8 mouse cellular contexts compared by ENCODE assay signal in the genomic region with DNA sequence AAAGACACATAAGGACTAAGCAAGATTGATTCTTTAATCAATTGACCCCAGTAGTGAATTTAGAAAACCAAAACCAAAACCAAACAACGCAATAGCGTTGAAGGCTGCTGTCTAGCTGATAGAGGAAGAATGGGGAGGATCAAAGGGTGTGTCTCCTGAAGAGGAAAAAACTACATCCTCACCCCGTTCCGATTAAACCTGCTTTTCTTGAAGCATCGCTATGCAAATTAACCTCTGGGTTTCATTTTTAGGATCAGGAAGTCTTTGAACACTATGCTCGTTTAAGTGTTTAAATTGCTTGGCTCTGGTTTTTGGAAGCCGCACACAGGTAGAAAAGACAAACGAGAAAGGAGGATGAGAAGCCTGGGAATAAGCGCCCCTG. TPM values are rescaled to one million over a fixed set of nuclear protein-coding genes. Genes with fewer than 3 reads are reported as not detected.
DNase-seq lines count a peak whose midpoint lies in the region; ATAC-seq and TF ChIP-seq lines count a peak whose summit lies in the region.

No protein-coding gene starts in this region.

- peaks cover 5% of the 10 kb centered on the region for H3K4me1 ChIP-seq in kidney, embryonic 14.5 days (ENCODE audit: control insufficient read depth, insufficient read depth, low read length)
- peaks cover 61% of the 10 kb centered on the region for H3K4me1 ChIP-seq in G1E (ENCODE audit: insufficient read depth, low read depth, low read length)
- H3K4me1 ChIP-seq in hindbrain, embryonic 12.5 days, result peaks cover 16% of the 10 kb centered on the region

- peak overlapping the region; percentile 61 for H3K4me3 ChIP-seq in kidney, embryonic 14.5 days (ENCODE audit: low read length)
- peak overlapping the region; percentile 82 for H3K4me3 ChIP-seq in G1E (ENCODE audit: low read depth, low read length)
- peak overlapping the region; percentile 89 for H3K4me3 ChIP-seq in hindbrain, embryonic 12.5 days

- no peak for DNase-seq in kidney, adult 11 months
- DNase-seq in G1E (ENCODE audit: low spot score), result peak; percentile 36
- no peak for DNase-seq in urinary bladder, adult 2 months (ENCODE audit: low spot score)
- no peak for DNase-seq in adrenal gland, adult (ENCODE audit: inconsistent age in 2 of 2, low spot score in 1 of 2)
- no peak for DNase-seq in right cerebral cortex, postnatal 10 days (ENCODE audit: low spot score in 2 of 2)

- 18% methylated on average over 9 of the region's 9 CpGs for WGBS in kidney, embryonic 14.5 days
- 24% methylated on average over 9 of the region's 9 CpGs for WGBS in hindbrain, embryonic 12.5 days

- peaks cover 2% of the 10 kb centered on the region; the same call in 1 of the 2 replicates for H3K27me3 ChIP-seq in kidney, embryonic 14.5 days (ENCODE audit: control insufficient read depth, insufficient read depth, low read length)
- peaks cover 6% of the 10 kb centered on the region for H3K27me3 ChIP-seq in G1E (ENCODE audit: insufficient read depth, low read length)
- peaks cover 7% of the 10 kb centered on the region for H3K27me3 ChIP-seq in hindbrain, embryonic 12.5 days

- no peak overlapping the region for H3K27ac ChIP-seq in kidney, embryonic 14.5 days (ENCODE audit: low read depth, low read length)
- H3K27ac ChIP-seq in hindbrain, embryonic 12.5 days, result no peak overlapping the region

- H3K9ac ChIP-seq in kidney, embryonic 14.5 days (ENCODE audit: low read depth, low read length), result no peak overlapping the region
- peak overlapping the region; percentile 87 for H3K9ac ChIP-seq in hindbrain, embryonic 12.5 days

- H3K36me3 ChIP-seq in kidney, embryonic 14.5 days (ENCODE audit: control insufficient read depth, insufficient read depth, low read length), result no peaks in the 10 kb centered on the region
- peaks cover 30% of the 10 kb centered on the region for H3K36me3 ChIP-seq in G1E (replicated peaks)
- H3K36me3 ChIP-seq in hindbrain, embryonic 12.5 days, result no peaks in the 10 kb centered on the region

- no peaks in the 10 kb centered on the region for H3K9me3 ChIP-seq in kidney, embryonic 14.5 days (ENCODE audit: control insufficient read depth, low read length)
- H3K9me3 ChIP-seq in G1E (replicated peaks), result no peaks in the 10 kb centered on the region
- H3K9me3 ChIP-seq in hindbrain, embryonic 12.5 days (replicated peaks), result no peaks in the 10 kb centered on the region

- no peak for ATAC-seq in kidney, embryonic 14.5 days (ENCODE audit: low FRiP score, low TSS enrichment)
- no peak for ATAC-seq in G1E (ENCODE audit: extremely low read depth, insufficient number of reproducible peaks, low FRiP score, poor library complexity, severe bottlenecking)
- ATAC-seq in hindbrain, embryonic 12.5 days (ENCODE audit: low FRiP score), result no peak
- peak; percentile 43 for ATAC-seq in megakaryocyte progenitor cell, adult 5-6 weeks (replicated peaks; ENCODE audit: poor library complexity)

- no peak for TF ChIP-seq CTCF in G1E (IDR thresholded peaks at IDR 0.05; ENCODE audit: low read depth, low read length)

- H3K4me2 ChIP-seq in kidney, embryonic 14.5 days (replicated peaks; ENCODE audit: low read depth, low read length), result peak overlapping the region; percentile 80
- peak overlapping the region; percentile 91 for H3K4me2 ChIP-seq in hindbrain, embryonic 12.5 days (replicated peaks)

RNA-seq across cellular contexts. Expression of gene Tmem50b, which starts 1.2 kb away (rescaled TPM):
- 20.0 and 34.7 TPM in 2 replicates for polyA plus RNA-seq in kidney, embryonic 14.5 days (2014; fragmentation: Nextera tagmentation; extraction: Ambion mirVana)
- 18.8 and 25.1 TPM in 2 replicates for total RNA-seq in G1E (2014; fragmentation: Nextera tagmentation)
- 17.9 and 19.7 TPM in 2 replicates for total RNA-seq in G1E (2017)
- 1.4 and 1.8 TPM in 2 replicates for polyA plus RNA-seq in G1E (2012)
- polyA plus RNA-seq in hindbrain, embryonic 12.5 days (2016; fragmentation: Nextera tagmentation; extraction: Ambion mirVana), result 46.6 and 48.7 TPM in 2 replicates
- 51.9 and 59.3 TPM in 2 replicates for total RNA-seq in megakaryocyte progenitor cell, adult 5-6 weeks (2015)
- total RNA-seq in megakaryocyte progenitor cell, adult 5-6 weeks (2017), result 42.9 and 44.3 TPM in 2 replicates
- 78.0 and 80.8 TPM in 2 replicates for polyA plus RNA-seq in urinary bladder, adult 2 months (2012; rRNA removed)

RNA-seq across cellular contexts. Expression of gene Dnajc28, which starts 22.4 kb away (rescaled TPM):
- polyA plus RNA-seq in kidney, embryonic 14.5 days (2014; fragmentation: Nextera tagmentation; extraction: Ambion mirVana), result 2.9 and 3.0 TPM in 2 replicates
- total RNA-seq in G1E (2014; fragmentation: Nextera tagmentation) (7.4 and 8.0 TPM in 2 replicates), G1E (2017) (4.6 and 5.1 TPM in 2 replicates)
- polyA plus RNA-seq in G1E (2012), result 0.40 and 0.76 TPM in 2 replicates
- 4.9 and 6.2 TPM in 2 replicates for polyA plus RNA-seq in hindbrain, embryonic 12.5 days (2016; fragmentation: Nextera tagmentation; extraction: Ambion mirVana)
- 2.3 and 3.9 TPM in 2 replicates for total RNA-seq in megakaryocyte progenitor cell, adult 5-6 weeks (2015)
- 4.1 and 5.7 TPM in 2 replicates for total RNA-seq in megakaryocyte progenitor cell, adult 5-6 weeks (2017)
- polyA plus RNA-seq in urinary bladder, adult 2 months (2012; rRNA removed), result 3.3 and 4.2 TPM in 2 replicates

RNA-seq across cellular contexts. Expression of gene Ifngr2, which starts 49.5 kb away (rescaled TPM):
- polyA plus RNA-seq in kidney, embryonic 14.5 days (2014; fragmentation: Nextera tagmentation; extraction: Ambion mirVana), result 36.0 and 45.7 TPM in 2 replicates
- 30.8 and 38.9 TPM in 2 replicates for total RNA-seq in G1E (2014; fragmentation: Nextera tagmentation)
- 17.3 and 20.8 TPM in 2 replicates for total RNA-seq in G1E (2017)
- polyA plus RNA-seq in G1E (2012), result 20.0 and 25.3 TPM in 2 replicates
- 47.1 and 48.6 TPM in 2 replicates for polyA plus RNA-seq in hindbrain, embryonic 12.5 days (2016; fragmentation: Nextera tagmentation; extraction: Ambion mirVana)
- 17.4 and 20.3 TPM in 2 replicates for total RNA-seq in megakaryocyte progenitor cell, adult 5-6 weeks (2015)
- 14.1 and 16.0 TPM in 2 replicates for total RNA-seq in megakaryocyte progenitor cell, adult 5-6 weeks (2017)
- polyA plus RNA-seq in urinary bladder, adult 2 months (2012; rRNA removed), result 32.1 and 34.3 TPM in 2 replicates

RNA-seq across cellular contexts. Expression of gene Gart, which starts 50.4 kb away (rescaled TPM):
- 90.5 and 128 TPM in 2 replicates for polyA plus RNA-seq in kidney, embryonic 14.5 days (2014; fragmentation: Nextera tagmentation; extraction: Ambion mirVana)
- total RNA-seq in G1E (2014; fragmentation: Nextera tagmentation), result 193 and 200 TPM in 2 replicates
- total RNA-seq in G1E (2017), result 275 and 327 TPM in 2 replicates
- polyA plus RNA-seq in G1E (2012), result 631 and 715 TPM in 2 replicates
- polyA plus RNA-seq in hindbrain, embryonic 12.5 days (2016; fragmentation: Nextera tagmentation; extraction: Ambion mirVana), result 85.2 and 88.1 TPM in 2 replicates
- total RNA-seq in megakaryocyte progenitor cell, adult 5-6 weeks (2015), result 148 and 162 TPM in 2 replicates
- 438 and 506 TPM in 2 replicates for total RNA-seq in megakaryocyte progenitor cell, adult 5-6 weeks (2017)
- 35.4 and 40.2 TPM in 2 replicates for polyA plus RNA-seq in urinary bladder, adult 2 months (2012; rRNA removed)

RNA-seq across cellular contexts. Expression of gene Son, which starts 50.9 kb away (rescaled TPM):
- 160 and 167 TPM in 2 replicates for polyA plus RNA-seq in kidney, embryonic 14.5 days (2014; fragmentation: Nextera tagmentation; extraction: Ambion mirVana)
- total RNA-seq in G1E (2014; fragmentation: Nextera tagmentation) (573 and 598 TPM in 2 replicates), G1E (2017) (239 and 264 TPM in 2 replicates)
- 42.3 and 43.9 TPM in 2 replicates for polyA plus RNA-seq in G1E (2012)
- 159 and 162 TPM in 2 replicates for polyA plus RNA-seq in hindbrain, embryonic 12.5 days (2016; fragmentation: Nextera tagmentation; extraction: Ambion mirVana)
- 332 and 375 TPM in 2 replicates for total RNA-seq in megakaryocyte progenitor cell, adult 5-6 weeks (2015)
- 178 and 233 TPM in 2 replicates for total RNA-seq in megakaryocyte progenitor cell, adult 5-6 weeks (2017)
- 302 and 367 TPM in 2 replicates for polyA plus RNA-seq in urinary bladder, adult 2 months (2012; rRNA removed)
